Mouse (Mus musculus) lung, postnatal 10 days (tissue): ENCODE results near the gene Foxp1.

Source experiments
- DNase-seq: peaks from one replicate; pipeline ENCODE4 v3.0.0; 2021

Foxp1 gene

DNA sequence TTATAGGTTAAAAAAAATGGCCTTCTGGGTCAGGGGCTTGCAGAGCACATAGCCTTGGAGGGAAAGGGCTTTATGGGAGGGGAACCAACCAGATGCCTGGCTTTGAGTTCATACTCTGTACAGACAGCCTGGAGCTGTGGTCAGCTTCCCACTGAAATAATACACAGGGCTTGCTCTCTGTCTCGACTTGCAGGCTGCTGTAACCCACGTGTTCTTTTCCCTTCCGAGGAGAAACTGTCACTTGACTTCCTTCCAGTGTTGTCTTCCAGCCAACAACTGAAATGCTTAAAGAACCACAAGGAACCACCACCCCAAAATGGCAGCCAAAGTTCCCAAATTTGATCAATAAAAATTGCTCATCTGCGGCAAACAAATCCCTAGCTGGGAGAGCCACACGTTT is 451.8 kb downstream of the Foxp1 start:
- peak; percentile 36 for DNase-seq

DNA sequence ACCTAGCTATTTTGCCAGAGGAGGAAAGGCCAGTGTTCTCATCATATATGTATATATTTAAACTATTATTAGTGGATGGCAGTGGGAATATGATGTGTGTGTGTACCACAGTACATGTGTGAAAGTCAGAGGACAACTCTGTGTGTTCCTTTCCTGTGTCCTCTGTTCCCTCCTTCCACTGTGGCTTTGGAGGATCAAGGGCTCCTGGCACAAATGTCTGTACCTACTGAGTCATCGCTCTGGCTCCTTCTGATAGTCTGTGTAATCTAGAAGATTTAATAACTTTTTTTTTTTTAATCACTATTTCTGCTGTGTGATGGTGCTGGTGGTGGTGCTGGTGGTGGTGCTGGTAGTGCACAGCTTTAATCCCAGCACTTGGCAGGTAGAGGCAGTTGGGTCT is 452.8 kb downstream of the Foxp1 start:
- DNase-seq = no peak

DNA sequence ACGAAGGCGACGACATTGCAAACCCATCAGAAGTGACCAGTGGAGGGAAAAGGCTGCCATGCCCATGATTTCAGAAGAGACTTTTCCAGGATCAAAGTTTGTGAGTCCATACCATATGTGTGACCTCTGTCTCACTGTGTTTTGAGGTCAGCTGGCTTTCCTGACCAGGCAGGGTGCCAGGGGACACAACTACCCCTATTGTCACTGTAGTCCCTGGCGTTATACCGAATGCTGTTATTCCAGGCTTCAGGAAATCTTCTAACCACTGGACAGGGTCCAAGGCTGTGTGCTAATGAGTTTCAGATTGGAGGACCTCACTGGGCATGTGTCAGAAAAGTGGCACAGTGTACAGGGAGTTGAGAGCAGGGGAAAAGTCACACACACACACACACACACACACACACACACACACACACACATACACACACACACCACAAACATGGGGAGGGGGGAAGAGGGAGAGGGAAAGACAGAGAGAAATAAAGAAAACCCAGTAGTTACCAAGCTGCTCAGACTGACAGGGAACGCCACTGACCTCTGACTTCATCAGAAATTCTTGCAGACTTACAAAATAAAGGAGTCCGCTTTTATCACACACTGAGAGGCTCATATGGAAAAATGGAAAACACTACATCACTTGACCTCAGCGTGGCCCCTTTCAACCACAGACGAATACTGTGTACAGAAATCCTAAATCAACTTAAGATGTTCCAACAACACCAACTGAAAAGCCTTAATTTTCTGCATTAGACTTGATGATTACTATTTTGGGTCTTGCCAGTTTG is 456.8 kb downstream of the Foxp1 start:
- DNase-seq = peak; percentile 71

DNA sequence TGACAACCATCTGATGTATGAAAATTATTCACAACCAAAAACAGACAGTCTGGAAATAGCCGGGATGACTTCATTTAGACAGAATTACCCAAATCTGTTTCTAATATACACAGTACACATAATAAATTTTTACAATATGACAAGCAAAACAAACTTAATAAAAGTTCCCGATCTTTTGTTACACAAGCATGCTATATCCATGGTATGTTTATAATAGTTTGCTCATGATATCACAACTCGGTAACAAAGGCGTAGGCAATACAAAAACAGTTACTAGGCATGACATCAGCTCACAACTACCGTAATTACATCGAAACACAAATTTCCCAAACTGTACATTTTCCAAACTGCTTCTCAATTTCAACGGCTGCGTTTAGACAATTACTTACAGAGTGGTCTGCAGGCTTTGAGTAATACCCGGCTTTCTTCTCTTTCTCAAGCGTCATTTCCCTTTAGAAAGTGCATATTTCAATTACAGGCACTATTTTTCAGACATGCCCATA is 458.5 kb downstream of the Foxp1 start:
- DNase-seq = no peak

DNA sequence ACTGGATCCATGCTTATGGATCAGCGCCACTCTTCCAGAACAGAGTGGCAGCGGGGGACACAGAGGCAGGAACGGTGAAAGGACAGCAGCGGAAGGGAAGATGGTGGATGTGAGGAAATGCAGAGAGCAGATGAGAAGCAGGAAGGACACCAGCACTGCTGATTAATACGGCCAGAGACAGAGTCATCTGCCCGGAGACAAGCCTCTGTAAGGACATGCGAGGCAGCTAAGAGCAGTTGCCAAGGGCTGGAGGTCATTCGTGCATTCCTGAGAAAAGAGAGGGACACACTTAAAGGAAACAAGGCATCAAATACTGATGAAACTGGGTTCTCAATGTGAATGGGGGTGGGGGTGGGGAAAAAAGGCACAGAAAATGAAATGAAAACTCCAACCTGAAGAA is 459.6 kb downstream of the Foxp1 start:
- peak; percentile 40 for DNase-seq

DNA sequence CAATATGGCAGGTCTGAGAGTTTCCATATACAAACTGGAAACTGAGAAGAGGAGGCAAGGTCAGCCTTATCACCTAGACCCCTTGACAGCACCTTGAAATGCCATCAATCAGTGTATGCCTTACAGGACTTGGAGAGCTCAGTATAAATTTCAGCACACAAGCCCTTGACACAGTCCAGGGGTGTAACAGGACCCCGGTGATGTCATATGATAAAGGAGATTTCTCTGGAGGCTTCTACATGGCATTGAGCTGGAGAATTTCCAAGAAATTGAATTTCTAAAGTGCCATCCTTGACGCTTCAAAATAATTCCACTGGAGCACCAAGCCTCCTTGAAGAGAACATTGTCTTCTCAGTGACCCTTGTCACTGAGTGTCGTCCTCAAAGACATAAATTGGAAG is 463.8 kb downstream of the Foxp1 start:
- no peak for DNase-seq

DNA sequence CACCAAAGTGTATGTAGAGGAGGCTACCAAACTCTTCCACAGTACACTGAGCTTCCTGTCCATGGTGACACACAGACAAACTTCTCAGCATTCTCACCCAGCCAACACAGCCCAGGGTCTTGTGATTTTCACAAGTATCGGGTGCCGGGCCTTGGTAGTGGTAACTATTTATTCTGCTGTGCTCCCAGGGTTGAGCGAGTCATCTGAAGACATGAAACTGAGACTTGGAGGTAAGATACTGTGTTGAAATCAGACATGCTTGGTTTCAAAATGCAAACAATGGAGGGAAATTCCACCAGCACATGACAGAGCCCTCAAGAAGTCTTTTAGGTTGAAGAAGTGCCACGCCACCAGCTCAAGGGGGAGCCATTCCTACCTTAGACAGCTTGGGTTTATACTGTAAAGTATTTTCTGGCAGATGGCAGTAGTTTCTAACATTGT is 465.4 kb downstream of the Foxp1 start:
- peak; percentile 26 for DNase-seq

DNA sequence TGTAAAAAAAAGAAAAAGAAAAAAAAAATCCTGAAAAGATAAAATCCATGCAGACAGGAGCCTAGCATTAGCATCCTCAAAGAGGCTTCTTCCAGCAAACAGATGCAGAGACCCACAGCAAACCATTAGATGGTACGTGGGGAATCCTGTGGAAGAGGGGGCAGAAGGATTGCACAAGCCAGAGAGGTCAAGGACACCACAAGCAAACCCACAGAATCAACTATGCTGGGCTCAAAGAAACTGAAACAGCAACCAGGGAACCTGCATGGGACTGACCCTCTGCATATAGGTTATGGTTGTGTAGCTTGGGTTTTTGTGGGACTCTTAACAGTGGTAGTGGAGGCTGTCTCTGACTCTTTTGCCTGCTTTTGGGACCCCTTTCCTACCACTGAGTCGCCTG is 466.1 kb downstream of the Foxp1 start:
- DNase-seq = no peak

DNA sequence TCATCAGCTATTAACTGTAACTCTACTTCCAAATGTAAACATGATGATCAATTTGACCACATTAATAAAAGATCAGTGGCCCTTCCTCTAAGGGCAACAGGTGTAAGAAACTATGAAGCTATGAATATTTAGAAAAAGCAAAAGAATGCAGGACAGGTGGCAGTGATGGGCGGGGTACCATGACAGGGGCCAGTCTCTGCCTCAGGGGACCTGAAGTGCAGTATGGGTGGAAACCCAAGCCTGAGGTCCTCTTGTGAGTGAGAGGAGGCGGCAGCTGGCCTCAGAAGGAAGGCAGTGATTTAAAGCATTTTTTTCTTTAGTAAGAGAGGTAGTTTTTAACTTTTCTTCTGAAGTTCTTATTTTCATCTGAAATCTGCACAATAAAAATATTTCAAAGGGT is 468.5 kb downstream of the Foxp1 start:
- DNase-seq = no peak

DNA sequence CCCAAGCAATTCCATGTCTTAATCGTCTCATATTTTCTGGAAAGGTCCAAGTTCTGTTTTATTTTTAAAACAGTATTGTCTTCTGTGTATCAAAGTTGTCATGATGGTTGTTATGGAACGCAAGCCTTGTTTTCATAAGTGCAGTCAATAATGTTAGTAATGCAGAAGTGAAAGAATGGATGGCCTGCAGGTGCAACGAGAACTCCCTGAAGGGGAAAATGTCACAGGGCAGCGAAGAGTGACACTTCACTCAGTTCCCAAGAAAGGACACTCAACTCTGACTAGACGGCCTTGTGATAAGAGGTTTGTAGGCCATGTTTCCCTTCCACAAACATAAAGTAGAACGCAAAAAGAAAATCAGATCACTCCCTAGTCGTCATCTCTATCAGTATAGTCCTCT is 469.4 kb downstream of the Foxp1 start:
- no peak for DNase-seq

DNA sequence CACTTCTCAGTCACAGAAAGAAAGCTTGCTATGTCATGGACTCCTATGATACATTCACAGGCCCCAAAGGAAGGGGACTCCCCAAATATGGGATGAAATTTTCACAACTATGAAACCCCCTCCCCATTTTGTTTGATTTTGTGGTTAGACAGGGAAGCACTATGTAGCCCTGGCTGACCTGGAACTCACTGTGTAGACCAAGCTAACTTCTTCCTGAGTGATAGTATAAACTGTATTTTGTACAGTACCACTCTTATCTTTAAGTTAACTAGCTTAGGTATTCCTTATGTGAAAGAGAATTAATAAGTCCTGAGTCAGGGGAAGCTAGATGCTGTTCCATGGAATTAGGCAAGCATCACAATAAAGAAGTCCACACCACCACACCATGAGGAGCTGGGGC is 470.8 kb downstream of the Foxp1 start:
- no peak for DNase-seq

DNA sequence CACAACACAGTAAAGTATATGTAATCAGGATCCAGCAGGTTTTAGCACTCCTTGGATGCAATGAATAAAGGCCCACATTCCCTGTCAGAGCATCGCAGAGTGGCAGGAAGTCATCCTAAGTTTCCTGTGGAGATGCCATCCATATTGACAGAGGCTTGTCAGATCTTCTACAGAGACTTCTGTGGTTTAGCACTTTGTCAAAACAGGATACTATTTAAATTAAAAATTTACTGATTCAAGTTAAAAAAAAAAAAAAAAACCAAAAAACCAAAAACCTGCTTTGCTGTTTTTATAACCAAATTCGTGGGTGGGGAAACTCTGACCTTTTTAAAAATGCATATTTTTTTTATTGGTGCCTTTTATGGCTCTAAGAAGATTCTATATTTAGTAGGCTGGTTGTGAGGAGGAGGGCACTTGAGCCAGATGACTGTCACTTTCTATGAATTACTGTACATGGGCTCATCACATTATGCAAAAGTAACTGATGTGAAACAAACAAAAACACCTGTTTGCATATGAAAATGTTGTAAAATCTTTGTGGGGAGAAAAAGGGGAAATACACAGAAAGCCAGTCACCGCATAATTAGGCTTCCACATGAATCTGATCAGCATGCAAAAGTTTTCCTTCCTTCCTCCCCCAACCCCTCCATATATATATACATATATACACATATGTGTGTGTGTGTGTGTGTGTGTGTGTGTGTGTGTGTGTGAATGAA is 472.1 kb downstream of the Foxp1 start:
- no peak for DNase-seq

DNA sequence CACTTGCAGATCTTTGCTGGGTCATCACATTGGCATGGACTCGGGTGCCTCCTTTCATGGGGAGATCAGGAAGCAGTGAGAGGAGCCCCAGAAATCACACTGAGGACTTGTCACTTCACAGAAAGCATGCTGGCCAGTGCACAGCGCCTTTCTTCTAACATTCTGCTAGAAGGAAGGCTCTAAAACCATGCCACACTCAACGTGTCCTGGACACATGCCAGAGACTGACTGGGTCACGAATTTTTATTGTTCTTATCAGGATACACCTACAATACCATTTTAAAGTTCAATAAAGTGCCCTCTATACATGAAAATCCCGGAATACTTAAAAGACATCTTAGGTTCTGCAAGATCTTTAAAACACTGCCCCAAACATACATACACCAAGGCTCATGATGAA is 475.2 kb downstream of the Foxp1 start:
- no peak for DNase-seq

DNA sequence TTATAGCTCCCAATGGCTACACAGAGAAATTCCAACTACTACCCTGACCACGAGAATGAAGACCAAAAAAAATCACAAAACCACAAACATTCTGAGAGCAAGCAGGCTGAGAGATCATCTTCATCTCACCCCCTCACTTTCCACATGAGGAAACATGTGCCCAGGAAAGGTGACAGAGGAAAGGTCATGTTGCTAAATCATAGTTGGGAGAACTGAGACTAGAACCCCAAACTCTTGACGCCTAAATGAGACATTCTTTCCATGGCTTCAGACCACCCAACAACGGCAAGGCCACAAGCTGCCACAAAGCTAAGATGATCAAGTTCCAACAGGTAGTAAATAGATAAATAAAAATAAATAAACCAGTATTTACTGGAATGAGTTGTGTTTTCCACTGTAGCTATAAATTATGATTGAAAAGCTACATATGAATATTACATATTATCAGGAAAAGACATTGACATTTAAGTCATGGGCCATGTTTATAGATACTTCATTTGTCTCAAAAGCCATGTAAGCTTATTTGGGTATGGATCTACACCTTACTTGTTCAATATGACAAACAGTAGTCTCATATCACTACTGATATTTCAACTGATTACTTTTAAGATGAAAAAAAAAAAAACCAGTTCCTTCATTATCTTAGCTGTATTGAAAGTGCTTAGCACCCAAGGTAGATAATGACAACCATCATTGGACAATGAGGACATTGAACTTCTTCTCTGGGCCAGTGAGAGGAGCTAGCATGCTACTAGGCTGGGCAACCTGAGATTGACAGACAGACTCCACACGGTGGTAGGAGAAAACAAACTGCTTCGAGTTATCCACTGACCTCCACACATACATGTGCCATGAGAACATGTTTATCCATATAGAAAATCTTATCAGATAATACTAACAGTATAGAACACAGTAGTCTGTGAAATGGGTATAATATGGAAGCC is 476.4 kb downstream of the Foxp1 start:
- no peak for DNase-seq

DNA sequence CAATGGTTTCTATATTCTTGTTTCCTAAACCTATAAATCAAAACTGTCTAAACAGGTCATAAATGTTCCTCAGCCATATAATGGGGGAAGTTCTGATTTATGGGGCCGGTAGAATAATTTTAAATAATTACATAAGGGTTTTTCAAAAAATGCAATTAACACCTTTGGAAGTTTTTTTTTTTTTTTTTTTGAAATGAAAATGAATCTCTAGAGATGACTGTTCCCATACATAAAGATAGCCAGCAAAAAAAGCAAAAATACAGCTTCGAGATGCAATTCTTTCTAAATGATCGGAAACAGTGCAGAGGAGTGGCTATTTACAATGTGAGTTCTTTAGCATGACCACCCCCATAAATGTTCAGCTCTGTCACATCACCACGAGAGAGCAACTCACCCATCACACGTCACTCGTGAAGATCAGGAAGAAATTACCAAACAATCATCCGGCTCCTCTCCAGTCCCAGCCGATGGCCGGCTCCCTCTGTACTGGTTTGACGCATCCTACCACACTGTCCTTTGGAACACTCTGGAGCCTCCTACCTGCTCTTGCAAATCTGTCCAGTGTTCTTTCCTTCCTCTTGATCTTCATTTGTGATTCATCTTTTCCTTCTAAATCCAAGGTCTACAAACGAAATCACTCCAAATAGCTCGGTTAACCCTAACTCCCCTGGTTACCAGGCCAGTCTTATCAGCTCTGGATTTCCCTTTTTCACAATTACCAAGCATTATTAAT is 478.4 kb downstream of the Foxp1 start:
- no peak for DNase-seq

DNA sequence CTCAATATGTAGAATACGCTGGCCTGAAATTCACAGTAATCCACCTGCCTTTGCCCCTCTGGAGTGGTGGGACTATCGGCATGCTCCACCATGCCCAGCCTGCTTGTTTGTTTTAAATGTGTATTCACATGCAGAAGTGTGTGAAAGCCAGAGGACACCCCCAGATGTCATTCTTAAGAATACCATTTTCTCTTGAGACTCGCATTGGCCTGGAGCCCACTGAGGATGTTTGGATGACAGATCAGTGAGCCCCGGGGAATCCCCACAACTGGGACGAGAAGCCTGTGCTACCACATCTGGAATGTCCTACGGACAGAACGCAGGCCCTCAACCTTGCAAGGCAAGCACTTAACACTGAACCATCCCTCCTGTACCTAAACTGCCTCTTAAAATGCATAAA is 479.3 kb downstream of the Foxp1 start:
- DNase-seq = peak; percentile 63

DNA sequence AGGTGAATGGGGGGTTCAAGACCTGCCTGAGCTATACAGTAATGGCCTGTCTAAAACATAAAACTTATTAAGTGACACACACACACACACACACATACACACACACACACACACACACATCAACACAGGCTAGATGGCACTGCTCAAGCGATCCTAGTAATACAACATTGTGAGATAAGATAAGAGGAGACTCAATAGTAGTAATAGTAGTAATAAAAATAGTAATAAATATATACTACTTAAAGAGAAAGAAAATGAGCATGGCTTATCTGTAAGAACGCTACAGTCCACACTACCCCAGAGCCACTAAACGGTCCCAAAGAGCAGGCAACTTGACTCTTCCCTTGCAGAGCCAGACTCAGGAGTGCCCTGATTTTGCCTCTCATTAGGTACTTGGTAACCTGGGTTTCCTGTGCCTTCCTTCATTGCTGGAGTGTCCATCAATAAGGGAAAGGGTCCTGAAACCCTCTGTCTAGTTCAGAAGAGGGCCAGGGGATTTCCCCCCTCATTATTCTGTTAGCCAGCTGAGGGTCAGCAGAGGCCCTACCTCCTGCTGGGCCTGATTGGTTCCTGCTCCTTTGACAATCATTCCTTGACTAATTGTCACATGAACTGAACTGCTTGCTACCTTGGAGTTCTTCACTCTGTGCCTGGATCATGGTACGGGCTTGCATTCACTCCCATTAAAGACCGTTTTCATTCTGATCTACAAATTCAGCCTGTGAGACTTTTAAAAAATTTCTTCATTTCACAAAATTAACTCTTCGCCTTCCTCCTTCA is 480.2 kb downstream of the Foxp1 start:
- DNase-seq = no peak

DNA sequence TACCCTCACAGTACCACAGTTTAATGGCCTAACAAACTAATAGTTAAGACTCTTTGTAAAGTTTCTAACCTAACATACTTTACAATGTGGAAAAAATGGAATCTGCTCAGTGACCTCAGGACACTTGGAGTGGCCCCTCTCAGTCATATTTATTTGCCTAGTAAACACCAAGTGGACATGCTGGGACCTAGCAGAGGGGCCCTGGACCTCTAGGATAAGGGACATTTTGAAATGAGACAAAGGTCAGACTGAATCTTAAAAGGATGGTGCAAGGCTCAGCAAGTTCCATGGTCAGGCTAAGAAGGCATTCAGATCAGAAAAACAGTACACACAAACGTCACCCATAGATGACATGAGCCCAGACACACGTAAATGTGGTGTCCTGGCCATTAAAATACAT is 483.5 kb downstream of the Foxp1 start:
- no peak for DNase-seq

DNA sequence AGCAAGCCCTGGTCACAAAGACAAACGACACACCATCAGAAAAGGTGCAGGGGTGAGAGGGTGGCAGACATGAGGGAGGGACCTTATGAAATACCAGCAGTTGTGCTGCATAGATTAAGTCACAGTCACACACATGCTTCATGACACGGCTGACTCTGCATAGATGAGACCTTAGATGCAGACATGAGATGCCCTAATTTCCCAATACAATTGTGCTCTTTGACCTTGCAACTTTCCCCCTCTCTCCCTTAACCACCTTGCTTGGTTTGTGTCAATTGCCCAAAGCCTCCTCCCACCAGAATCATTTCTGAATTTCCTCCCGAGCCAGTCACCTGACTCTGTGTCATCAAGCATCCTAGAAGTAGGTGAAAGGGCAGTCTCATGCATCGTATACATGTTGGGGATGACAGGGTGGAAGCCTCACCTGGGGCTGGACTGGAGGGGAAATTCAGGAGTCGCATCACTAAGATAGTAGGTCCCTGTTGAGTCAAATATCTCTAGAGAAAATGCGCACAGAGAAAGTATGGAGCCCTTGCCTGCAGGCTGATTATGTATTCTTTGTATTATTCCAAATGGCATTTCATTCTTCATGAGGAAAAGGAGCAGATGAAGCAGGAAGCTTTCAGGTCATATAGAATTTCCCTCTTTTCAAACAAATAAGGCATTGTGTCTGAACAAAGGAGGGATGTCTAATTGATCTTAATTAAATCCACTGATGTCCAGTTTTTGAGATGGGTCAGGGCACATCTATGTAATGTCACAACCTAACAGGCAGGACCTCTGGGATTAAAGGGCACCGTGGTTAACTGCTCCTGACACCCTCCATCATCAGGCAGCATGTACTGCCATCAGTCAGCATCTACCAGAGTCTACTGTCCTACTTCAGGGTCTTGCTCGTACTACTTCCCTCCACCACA is 486.8 kb downstream of the Foxp1 start:
- DNase-seq = no peak

DNA sequence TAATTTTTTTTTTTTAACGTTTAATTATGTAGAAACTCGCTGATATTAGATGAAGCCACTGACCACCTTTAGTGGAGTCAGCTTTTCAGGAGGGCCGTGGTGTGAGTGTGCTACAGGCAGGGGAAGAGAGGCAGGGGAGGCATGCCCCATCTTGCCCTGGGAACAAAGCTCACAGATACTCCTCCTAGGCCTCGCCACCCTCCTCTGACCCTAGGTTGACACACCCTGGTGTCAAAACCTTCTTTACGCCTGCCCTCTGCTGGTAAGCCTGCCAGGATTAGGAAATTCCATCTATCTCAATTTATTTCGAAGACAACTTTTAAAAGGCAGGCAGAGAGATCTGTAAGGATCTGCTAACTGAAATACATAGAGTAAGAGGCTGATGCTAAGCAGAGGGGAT is 489.5 kb downstream of the Foxp1 start:
- DNase-seq = peak; percentile 46
